Comparison of ENCODE assay signal across 21 mouse cellular contexts in genomic region chr6:24597500-24597899, GRCm38 (mm10). TPM values are rescaled to one million over a fixed set of nuclear protein-coding genes. Genes with fewer than 3 reads are reported as not detected.
DNase-seq lines count a peak whose midpoint lies in the region; ATAC-seq and TF ChIP-seq lines count a peak whose summit lies in the region.
"Had no signal": no experiment of that assay in that cellular context is flagged by ENCODE, and none has a peak within 500 bp of the region (broad histone marks: within the 10 kb centered on the region; RNA-seq: fewer than 3 reads in every experiment).

TSS of gene Lmod2 (plus strand) at chr6:24597762.

- no peak for DNase-seq in midbrain, embryonic 10.5 days (ENCODE audit: low spot score)
- DNase-seq in heart, adult 11 months = peak; percentile 99
- DNase-seq in thymus, postnatal 36 days = no peak
- no peak for DNase-seq in kidney, adult 11 months
- DNase-seq: B cell, adult 2 months; cerebellum, adult 11-12 months; kidney, adult 18-20 months; kidney, postnatal 25 days; layer of hippocampus, adult 9-11 months; liver; lung, adult 2 months; spleen, adult 18-20 months had no signal

- 0 out of 2 replicates have a peak within 1 kb of the TSS, but pooled peaks have one; percentile 1 for H3K27ac ChIP-seq in midbrain, embryonic 10.5 days (replicated peaks)
- no peak within 1 kb of the TSS for H3K27ac ChIP-seq in midbrain, embryonic 16.5 days (ENCODE audit: low read length)
- H3K27ac ChIP-seq in heart, embryonic 14.5 days (replicated peaks in 1 of 2; ENCODE audit: control insufficient read depth in 1 of 2, insufficient read depth in 1 of 2, low read depth in 2 of 2, low read length in 2 of 2) = peak within 1 kb of the TSS; percentile 94 to 98
- no peak within 1 kb of the TSS for H3K27ac ChIP-seq in hindbrain, embryonic 13.5 days
- H3K27ac ChIP-seq: forebrain, embryonic 13.5 days; stomach, embryonic 15.5 days had no signal

- H3K9ac ChIP-seq in midbrain, embryonic 16.5 days (ENCODE audit: low read depth, low read length) = no peak within 1 kb of the TSS
- H3K9ac ChIP-seq in heart, embryonic 14.5 days (ENCODE audit: low read length) = peak within 1 kb of the TSS; percentile 89
- H3K9ac ChIP-seq in hindbrain, embryonic 13.5 days = no peak within 1 kb of the TSS
- H3K9ac ChIP-seq: forebrain, embryonic 13.5 days; stomach, embryonic 15.5 days had no signal

- ATAC-seq in midbrain, embryonic 16.5 days = no peak
- ATAC-seq in heart, embryonic 14.5 days (ENCODE audit: insufficient number of reproducible peaks, insufficient read depth, low FRiP score, low read depth) = peak; percentile 93
- no peak for ATAC-seq in hindbrain, embryonic 13.5 days (ENCODE audit: low FRiP score)
- ATAC-seq: forebrain, embryonic 13.5 days; hindbrain, embryonic 16.5 days had no signal

- peak; percentile 86 for TF ChIP-seq POLR2A in myocyte (IDR thresholded peaks at IDR 0.05; ENCODE audit: insufficient read length, low read depth)

- H3ac ChIP-seq in myocyte (ENCODE audit: control insufficient read depth, insufficient read length) = no peak within 1 kb of the TSS

- no peak within 1 kb of the TSS for H3K4me2 ChIP-seq in midbrain, embryonic 16.5 days (ENCODE audit: low read length)
- H3K4me2 ChIP-seq in heart, embryonic 14.5 days (ENCODE audit: low read length) = peak within 1 kb of the TSS; percentile 74
- H3K4me2 ChIP-seq in myocyte (ENCODE audit: low read depth) = peak within 1 kb of the TSS; percentile 62
- H3K4me2 ChIP-seq in hindbrain, embryonic 13.5 days = no peak within 1 kb of the TSS
- H3K4me2 ChIP-seq: forebrain, embryonic 13.5 days; stomach, embryonic 15.5 days had no signal

- no peaks in the 10 kb centered on the region for H3K36me3 ChIP-seq in midbrain, embryonic 10.5 days
- H3K36me3 ChIP-seq in midbrain, embryonic 16.5 days (ENCODE audit: control insufficient read depth, insufficient read depth, low read length) = no peaks in the 10 kb centered on the region
- 0 out of 2 replicates have a peak, but pooled peaks cover 3% of the 10 kb centered on the region for H3K36me3 ChIP-seq in heart, embryonic 14.5 days (ENCODE audit: control insufficient read depth, insufficient read depth, low read length)
- H3K36me3 ChIP-seq in myocyte (ENCODE audit: control insufficient read depth, insufficient read depth) = no peaks in the 10 kb centered on the region
- no peaks in the 10 kb centered on the region for H3K36me3 ChIP-seq in hindbrain, embryonic 13.5 days
- H3K36me3 ChIP-seq: stomach, embryonic 15.5 days had no signal

- 60% methylated on average over 10 of the region's 10 CpGs for WGBS in midbrain, embryonic 10.5 days
- 66% methylated on average over 10 of the region's 10 CpGs for WGBS in midbrain, embryonic 16.5 days
- 23% methylated on average over 10 of the region's 10 CpGs for WGBS in heart, embryonic 14.5 days
- WGBS in hindbrain, embryonic 13.5 days = 69% methylated on average over 10 of the region's 10 CpGs

- H3K9me3 ChIP-seq in midbrain, embryonic 10.5 days (replicated peaks) = no peaks in the 10 kb centered on the region
- no peaks in the 10 kb centered on the region for H3K9me3 ChIP-seq in midbrain, embryonic 16.5 days (replicated peaks; ENCODE audit: control insufficient read depth, low read length, poor library complexity, severe bottlenecking)
- H3K9me3 ChIP-seq in heart, embryonic 14.5 days (ENCODE audit: control insufficient read depth, low read length) = no peaks in the 10 kb centered on the region
- no peaks in the 10 kb centered on the region for H3K9me3 ChIP-seq in hindbrain, embryonic 13.5 days
- H3K9me3 ChIP-seq: forebrain, embryonic 13.5 days; stomach, embryonic 15.5 days had no signal

- H3K4me3 ChIP-seq in midbrain, embryonic 10.5 days = no peak within 1 kb of the TSS
- H3K4me3 ChIP-seq in midbrain, embryonic 16.5 days (ENCODE audit: low read depth, low read length) = no peak within 1 kb of the TSS
- peak within 1 kb of the TSS; percentile 51 to 68 for H3K4me3 ChIP-seq in heart, embryonic 14.5 days (ENCODE audit: control insufficient read depth in 1 of 2, insufficient read depth in 1 of 2, low read depth in 1 of 2, low read length in 2 of 2)
- H3K4me3 ChIP-seq in myocyte = peak within 1 kb of the TSS; percentile 37
- H3K4me3 ChIP-seq in hindbrain, embryonic 13.5 days = no peak within 1 kb of the TSS
- H3K4me3 ChIP-seq: forebrain, embryonic 13.5 days; megakaryocyte, embryonic 14.5 days; stomach, embryonic 15.5 days had no signal

- peaks cover 4% of the 10 kb centered on the region for H3K79me2 ChIP-seq in myocyte (ENCODE audit: control insufficient read depth, insufficient read depth)

- peaks cover 6% of the 10 kb centered on the region; the same call in 1 of the 2 replicates for H3K4me1 ChIP-seq in midbrain, embryonic 10.5 days
- H3K4me1 ChIP-seq in midbrain, embryonic 16.5 days (ENCODE audit: control insufficient read depth, insufficient read depth, low read length) = no peaks in the 10 kb centered on the region
- H3K4me1 ChIP-seq in heart, embryonic 14.5 days (ENCODE audit: control insufficient read depth in 2 of 2, insufficient read depth in 2 of 2, low read length in 2 of 2) = peaks cover 10 to 23% of the 10 kb centered on the region in 2 experiments
- no peaks in the 10 kb centered on the region for H3K4me1 ChIP-seq in hindbrain, embryonic 13.5 days (replicated peaks)
- H3K4me1 ChIP-seq: forebrain, embryonic 13.5 days; stomach, embryonic 15.5 days had no signal

- no peaks in the 10 kb centered on the region for H3K27me3 ChIP-seq in midbrain, embryonic 10.5 days (ENCODE audit: low read depth, poor library complexity, severe bottlenecking)
- H3K27me3 ChIP-seq in midbrain, embryonic 16.5 days (ENCODE audit: control insufficient read depth, insufficient read depth, low read depth, low read length) = no peaks in the 10 kb centered on the region
- H3K27me3 ChIP-seq in heart, embryonic 14.5 days (ENCODE audit: control insufficient read depth, insufficient read depth, low read length) = no peaks in the 10 kb centered on the region
- H3K27me3 ChIP-seq in myocyte (ENCODE audit: control insufficient read depth, insufficient read depth, insufficient read length) = no peaks in the 10 kb centered on the region
- no peaks in the 10 kb centered on the region for H3K27me3 ChIP-seq in hindbrain, embryonic 13.5 days
- H3K27me3 ChIP-seq: forebrain, embryonic 13.5 days; megakaryocyte, embryonic 14.5 days; stomach, embryonic 15.5 days had no signal

TF ChIP-seq in myocyte, 11 proteins besides CTCF, POLR2A, EP300 and RAD21:
- TF ChIP-seq CEBPB (IDR thresholded peaks at IDR 0.05; ENCODE audit: insufficient read depth, poor library complexity, severe bottlenecking) = no peak
- TF ChIP-seq MYOG (IDR thresholded peaks at IDR 0.05; ENCODE audit: control insufficient read depth in 1 of 3, insufficient read depth in 1 of 3, insufficient read length in 2 of 3, low read depth in 2 of 3) = peak in 2 of 3 experiments; percentile 81 to 96
- peak in 2 of 3 experiments; percentile 54 to 91 for TF ChIP-seq MYOD1 (IDR thresholded peaks at IDR 0.05; ENCODE audit: control insufficient read depth in 1 of 3, insufficient read length in 2 of 3, low read depth in 2 of 3)
- no peak for TF ChIP-seq E2F4 (IDR thresholded peaks at IDR 0.05; ENCODE audit: insufficient read depth)
- TF ChIP-seq POLR2AphosphoS2 (IDR thresholded peaks at IDR 0.05; ENCODE audit: insufficient read length, low read depth) = peak; percentile 85
- TF ChIP-seq MAX (IDR thresholded peaks at IDR 0.05; ENCODE audit: low read depth) = no peak
- no peak for TF ChIP-seq TCF12 (IDR thresholded peaks at IDR 0.05; ENCODE audit: insufficient read depth, poor library complexity, severe bottlenecking)
- no peak for TF ChIP-seq REST (IDR thresholded peaks at IDR 0.05; ENCODE audit: insufficient read depth, insufficient read length)
- peak; percentile 93 for TF ChIP-seq SRF (IDR thresholded peaks at IDR 0.05; ENCODE audit: control insufficient read depth, insufficient read length, low read depth)
- TF ChIP-seq TCF3 (IDR thresholded peaks at IDR 0.05; ENCODE audit: insufficient read length, low read depth) = peak; percentile 38
- no peak for TF ChIP-seq USF1 (IDR thresholded peaks at IDR 0.05; ENCODE audit: low read depth)

RNA-seq across cellular contexts. Expression of gene Lmod2, which starts in this region (rescaled TPM):
- 0.15 TPM in 1 of 2 replicates, not detected in the other for polyA plus RNA-seq in midbrain, embryonic 10.5 days (2016; fragmentation: Nextera tagmentation; extraction: Ambion mirVana)
- polyA plus RNA-seq in midbrain, embryonic 16.5 days (2015; fragmentation: Nextera tagmentation; extraction: Ambion mirVana) = not detected in 2 replicates
- 54.6 and 56.9 TPM in 2 replicates for polyA plus RNA-seq in heart, embryonic 14.5 days (2014; fragmentation: Nextera tagmentation; extraction: Ambion mirVana)
- 33.6 TPM for polyA plus RNA-seq in myocyte (2012; fragmentation: generic; extraction: Trizol)
- not detected in 2 replicates for polyA plus RNA-seq in hindbrain, embryonic 13.5 days (2015; fragmentation: Nextera tagmentation; extraction: Ambion mirVana)
- polyA plus RNA-seq: cortical plate, adult 2 months; forebrain, embryonic 13.5 days; hindbrain, embryonic 16.5 days had no signal

Comparison
In these comparisons a context has a peak if more than half of its experiments do, and no peak if none do; other contexts are left out.
1. RNA of gene Lmod2 (polyA plus RNA-seq): 54.6 to 56.9 TPM in heart, embryonic 14.5 days and 33.6 TPM in myocyte (single experiment); 0.15 TPM in midbrain, embryonic 10.5 days, not detected in hindbrain, embryonic 13.5 days and not detected in midbrain, embryonic 16.5 days; every median in the first group is over 10 times any median in the second.
2. H3K27ac ChIP-seq: peak in midbrain, embryonic 10.5 days (single experiment) and heart, embryonic 14.5 days (2 of 2); none in midbrain, embryonic 16.5 days (single experiment) and hindbrain, embryonic 13.5 days (single experiment).
3. H3K4me3 ChIP-seq: peak in heart, embryonic 14.5 days (2 of 2) and myocyte (single experiment); none in midbrain, embryonic 10.5 days (single experiment), midbrain, embryonic 16.5 days (single experiment) and hindbrain, embryonic 13.5 days (single experiment).
4. H3K4me2 ChIP-seq: peak in heart, embryonic 14.5 days (single experiment) and myocyte (single experiment); none in midbrain, embryonic 16.5 days (single experiment) and hindbrain, embryonic 13.5 days (single experiment).